Mouse (Mus musculus): ENCODE data around the gene Armc6. TPM values are rescaled to one million over a fixed set of nuclear protein-coding genes. Genes with fewer than 3 reads are reported as not detected.
A peak's percentile ranks its signal among the peaks of the same experiment; 100 is the strongest.

The Armc6 gene
- total and polyA plus RNA-seq, 3 experiments: 7.0 to 9.4 (median 8.4) TPM

DNA sequence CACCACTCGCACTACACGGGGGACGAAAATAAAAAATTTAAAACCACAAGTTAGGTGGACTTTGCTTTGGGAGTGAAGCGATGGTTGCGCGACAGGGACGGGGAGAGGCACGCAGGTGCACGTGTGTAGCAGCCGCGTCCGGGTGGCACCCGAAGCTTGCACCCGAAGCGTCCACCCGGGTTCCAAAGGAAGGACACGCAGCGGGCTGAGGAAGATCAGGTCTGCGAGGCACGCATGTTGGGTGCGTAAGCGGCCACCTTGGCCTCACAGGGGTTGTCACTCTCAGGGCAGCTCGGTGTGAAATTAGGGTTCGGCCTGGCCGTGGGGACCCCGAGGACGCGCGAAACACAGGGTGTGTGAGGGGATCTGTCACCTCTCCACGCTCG is 22.5 kb downstream of the Armc6 start:
- Histone ChIP-seq H3K36me3 (ENCODE audit: control insufficient read depth, insufficient read depth, low read length) (no peaks in the 10 kb centered on the region), H3K4me3 (peak overlapping the region; percentile 73), H3K4me1 (ENCODE audit: control insufficient read depth, insufficient read depth, low read length) (peaks cover 5% of the 10 kb centered on the region), H3K27ac (peak overlapping the region; percentile 96), H3K79me2 (replicated peaks; ENCODE audit: control insufficient read depth, insufficient read depth, low read length) (no peaks in the 10 kb centered on the region), H3K9ac (ENCODE audit: low read depth, low read length) (peak overlapping the region; percentile 86), H3K27me3 (ENCODE audit: control insufficient read depth, insufficient read depth, low read length) (no peaks in the 10 kb centered on the region)
- no peak for DNase-seq
- 1% methylated on average over 31 of the region's 31 CpGs for WGBS
- intact Hi-C loops (cut with DNase I): loop anchor here (2.0 to 5.0 kb wide), 3 partner anchors 23 to 309 kb away; partner anchors contain the start of genes Armc6, Ndufa13, Sugp2 and Tmem161a
- TF ChIP-seq POLR2A (IDR thresholded peaks at IDR 0.05; ENCODE audit: insufficient read depth, low read depth, low read length): no peak

DNA sequence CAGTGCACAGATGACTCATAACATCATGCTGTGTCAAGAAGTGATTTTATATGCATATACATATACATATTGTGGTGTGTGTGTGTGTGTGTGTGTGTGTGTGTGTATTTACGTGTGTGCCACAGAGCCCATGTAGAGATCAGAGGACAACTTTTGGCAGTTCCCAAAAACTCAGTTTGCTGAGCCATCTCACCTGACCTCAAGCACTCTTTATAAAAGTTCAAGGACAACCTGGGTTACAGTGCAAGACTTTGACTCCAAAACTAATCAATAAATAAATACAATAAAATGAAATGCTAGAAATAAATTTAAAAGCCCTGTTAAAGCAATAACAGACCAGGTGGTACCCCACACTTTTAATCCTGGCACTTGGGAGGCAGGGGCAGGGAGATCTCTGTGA is 23.0 kb downstream of the Armc6 start:
- peak overlapping the region; percentile 86 for H3K9ac ChIP-seq (ENCODE audit: low read depth, low read length)
- H3K36me3 ChIP-seq (ENCODE audit: control insufficient read depth, insufficient read depth, low read length): no peaks in the 10 kb centered on the region
- intact Hi-C loops (cut with DNase I): loop anchor here (2.0 to 5.0 kb wide), 2 partner anchors 38 to 309 kb away; partner anchors contain the start of genes Ndufa13, Tmem161a, Tssk6 and Yjefn3
- peak overlapping the region; percentile 73 for H3K4me3 ChIP-seq
- TF ChIP-seq EP300 (IDR thresholded peaks at IDR 0.05; ENCODE audit: insufficient read depth, low read depth, low read length) (no peak), POLR2A (IDR thresholded peaks at IDR 0.05; ENCODE audit: insufficient read depth, low read depth, low read length) (no peak), CTCF (IDR thresholded peaks at IDR 0.05) (no peak)
- 62% methylated on average over 1 of the region's 1 CpGs for WGBS
- no peaks in the 10 kb centered on the region for H3K79me2 ChIP-seq (replicated peaks; ENCODE audit: control insufficient read depth, insufficient read depth, low read length)
- DNase-seq: no peak
- H3K27me3 ChIP-seq (ENCODE audit: control insufficient read depth, insufficient read depth, low read length): no peaks in the 10 kb centered on the region
- peaks cover 5% of the 10 kb centered on the region for H3K4me1 ChIP-seq (ENCODE audit: control insufficient read depth, insufficient read depth, low read length)
- peak overlapping the region; percentile 96 for H3K27ac ChIP-seq

DNA sequence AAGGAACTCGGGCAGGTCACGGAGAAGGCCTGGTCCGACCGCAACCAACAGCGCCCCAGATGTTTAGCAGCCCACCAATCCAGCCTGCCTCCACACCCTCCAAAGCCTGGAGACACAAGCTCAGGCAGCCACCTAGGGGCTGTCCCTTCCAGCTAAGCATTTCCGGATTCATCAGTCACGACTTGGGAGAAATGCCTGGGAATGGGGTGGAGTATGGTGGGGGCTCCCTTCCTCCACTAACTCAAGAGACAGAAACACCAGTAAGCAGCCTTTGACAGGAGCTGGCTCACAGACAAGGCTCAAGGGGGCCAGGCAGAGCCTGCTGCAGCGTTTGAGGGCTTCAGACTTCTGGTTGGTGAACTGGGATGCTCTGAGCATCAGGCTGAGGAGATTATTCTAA is 23.7 kb downstream of the Armc6 start:
- Histone ChIP-seq H3K4me1 (ENCODE audit: control insufficient read depth, insufficient read depth, low read length) (peaks cover 5% of the 10 kb centered on the region), H3K4me3 (peak overlapping the region; percentile 27; the same call in 1 of the 2 replicates), H3K27ac (peak overlapping the region; percentile 96), H3K27me3 (ENCODE audit: control insufficient read depth, insufficient read depth, low read length) (no peaks in the 10 kb centered on the region), H3K36me3 (ENCODE audit: control insufficient read depth, insufficient read depth, low read length) (no peaks in the 10 kb centered on the region), H3K79me2 (replicated peaks; ENCODE audit: control insufficient read depth, insufficient read depth, low read length) (no peaks in the 10 kb centered on the region), H3K9ac (ENCODE audit: low read depth, low read length) (peak overlapping the region; percentile 45)
- WGBS: 28% methylated on average over 8 of the region's 8 CpGs
- DNase-seq: no peak
- TF ChIP-seq EP300 (IDR thresholded peaks at IDR 0.05; ENCODE audit: insufficient read depth, low read depth, low read length) (no peak), CTCF (IDR thresholded peaks at IDR 0.05) (peak; percentile 20; the same call in 1 of the 2 replicates)
- intact Hi-C loops (cut with DNase I): loop anchor here (2.0 to 5.0 kb wide), 2 partner anchors 38 to 308 kb away; partner anchors contain the start of genes Ndufa13, Tmem161a, Tssk6 and Yjefn3

DNA sequence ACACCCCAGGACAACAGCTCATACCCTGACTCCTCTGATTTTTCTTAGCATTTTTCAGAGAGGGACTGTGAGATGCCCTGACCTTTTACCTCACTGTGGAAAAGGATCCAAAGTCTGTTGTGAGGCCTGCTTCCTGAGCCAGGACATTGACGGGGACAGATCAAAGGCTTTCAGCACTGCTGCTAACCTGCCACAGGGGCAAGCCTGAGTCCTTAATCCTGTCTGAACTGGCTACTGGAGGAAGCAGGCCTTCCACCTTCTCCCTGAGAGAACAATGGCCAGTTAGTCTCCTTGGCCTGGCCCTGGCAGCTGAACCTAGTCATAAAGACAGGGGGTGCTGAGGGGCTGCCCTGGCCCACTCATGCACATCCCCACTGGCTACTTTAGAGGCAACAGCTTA is 26.1 kb downstream of the Armc6 start:
- intact Hi-C loops (cut with DNase I): no loop called here
- 23% methylated on average over 1 of the region's 1 CpGs for WGBS
- H3K9ac ChIP-seq (ENCODE audit: low read depth, low read length): no peak overlapping the region

DNA sequence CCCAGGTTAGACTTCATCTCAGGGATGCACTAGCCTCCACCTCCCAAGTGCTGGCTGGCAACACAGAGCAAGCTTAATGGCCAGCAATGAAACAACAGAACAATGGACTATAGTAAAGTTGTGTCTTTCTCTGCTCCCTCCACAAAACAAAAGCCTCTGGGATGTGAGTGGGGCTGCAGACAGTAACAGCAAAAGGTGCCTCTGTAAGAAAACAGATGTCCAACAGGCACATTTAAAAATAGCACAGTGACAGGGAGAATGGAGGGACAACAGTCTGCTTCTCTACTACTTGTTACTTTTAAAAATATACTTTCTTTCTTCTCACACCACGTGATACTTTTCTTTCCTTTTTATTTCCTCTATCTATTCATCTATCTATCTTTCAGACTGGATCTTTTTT is 29.5 kb downstream of the Armc6 start:
- no peaks in the 10 kb centered on the region for H3K27me3 ChIP-seq (ENCODE audit: control insufficient read depth, insufficient read depth, low read length)
- peaks cover 13% of the 10 kb centered on the region for H3K4me1 ChIP-seq (ENCODE audit: control insufficient read depth, insufficient read depth, low read length)
- no peak for DNase-seq
- intact Hi-C loops (cut with DNase I): no loop called here
- H3K4me3 ChIP-seq: no peak overlapping the region
- no peaks in the 10 kb centered on the region; the same call in 1 of the 2 replicates for H3K79me2 ChIP-seq (replicated peaks; ENCODE audit: control insufficient read depth, insufficient read depth, low read length)
- H3K9ac ChIP-seq (ENCODE audit: low read depth, low read length): no peak overlapping the region
- no peak for TF ChIP-seq CTCF (IDR thresholded peaks at IDR 0.05)
- no peak for TF ChIP-seq POLR2A (IDR thresholded peaks at IDR 0.05; ENCODE audit: insufficient read depth, low read depth, low read length)
- TF ChIP-seq EP300 (IDR thresholded peaks at IDR 0.05; ENCODE audit: insufficient read depth, low read depth, low read length): no peak
- WGBS: 41% methylated on average over 1 of the region's 1 CpGs
- H3K36me3 ChIP-seq (ENCODE audit: control insufficient read depth, insufficient read depth, low read length): no peaks in the 10 kb centered on the region
- H3K27ac ChIP-seq: peak overlapping the region; percentile 64

More for the DNA sequence above, 26.1 kb downstream of the Armc6 start:
- no peak overlapping the region; the same call in 1 of the 2 replicates for H3K27ac ChIP-seq
- no peak overlapping the region for H3K4me3 ChIP-seq
- H3K79me2 ChIP-seq (replicated peaks; ENCODE audit: control insufficient read depth, insufficient read depth, low read length): no peaks in the 10 kb centered on the region
- DNase-seq: no peak
- H3K4me1 ChIP-seq (ENCODE audit: control insufficient read depth, insufficient read depth, low read length): peaks cover 5% of the 10 kb centered on the region; the same call in 1 of the 2 replicates
- TF ChIP-seq EP300 (IDR thresholded peaks at IDR 0.05; ENCODE audit: insufficient read depth, low read depth, low read length) (no peak), POLR2A (IDR thresholded peaks at IDR 0.05; ENCODE audit: insufficient read depth, low read depth, low read length) (no peak), CTCF (IDR thresholded peaks at IDR 0.05) (no peak)
- H3K36me3 ChIP-seq (ENCODE audit: control insufficient read depth, insufficient read depth, low read length): no peaks in the 10 kb centered on the region
- H3K27me3 ChIP-seq (ENCODE audit: control insufficient read depth, insufficient read depth, low read length): no peaks in the 10 kb centered on the region

DNA sequence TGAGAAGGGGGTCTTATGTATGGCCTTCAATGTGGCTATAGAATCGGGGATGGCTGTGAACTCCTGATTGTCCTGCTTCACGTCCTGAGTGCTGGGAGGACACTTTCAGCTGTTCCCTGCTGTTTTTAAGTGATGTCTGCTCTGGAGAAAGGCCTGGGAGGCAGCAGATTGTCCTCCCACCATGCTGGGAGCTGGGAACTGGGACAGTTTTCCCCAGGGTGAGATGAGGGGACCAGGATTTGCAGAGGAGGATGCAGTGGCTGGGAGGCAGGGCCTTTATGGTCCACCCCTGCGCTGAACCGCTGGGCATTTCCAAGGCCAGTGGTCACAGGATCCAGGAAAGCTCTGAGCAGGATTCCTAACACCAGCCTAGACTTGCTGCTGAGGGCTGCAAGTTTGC is 31.2 kb downstream of the Armc6 start:
- Histone ChIP-seq H3K9ac (ENCODE audit: low read depth, low read length) (no peak overlapping the region), H3K4me1 (ENCODE audit: control insufficient read depth, insufficient read depth, low read length) (peaks cover 10% of the 10 kb centered on the region), H3K27ac (no peak overlapping the region), H3K79me2 (replicated peaks; ENCODE audit: control insufficient read depth, insufficient read depth, low read length) (no peaks in the 10 kb centered on the region; the same call in 1 of the 2 replicates), H3K36me3 (ENCODE audit: control insufficient read depth, insufficient read depth, low read length) (no peaks in the 10 kb centered on the region), H3K27me3 (ENCODE audit: control insufficient read depth, insufficient read depth, low read length) (no peaks in the 10 kb centered on the region), H3K4me3 (no peak overlapping the region)
- intact Hi-C loops (cut with DNase I): no loop called here
- DNase-seq: no peak
- WGBS: 70% methylated on average over 4 of the region's 4 CpGs
- no peak for TF ChIP-seq CTCF (IDR thresholded peaks at IDR 0.05)
- TF ChIP-seq EP300 (IDR thresholded peaks at IDR 0.05; ENCODE audit: insufficient read depth, low read depth, low read length): no peak
- no peak for TF ChIP-seq POLR2A (IDR thresholded peaks at IDR 0.05; ENCODE audit: insufficient read depth, low read depth, low read length)
